ENCODE assay signal across 7 mouse cellular contexts in genomic region chr14:25707691-25708181, GRCm38 (mm10). TPM values are rescaled to one million over a fixed set of nuclear protein-coding genes. Genes with fewer than 3 reads are reported as not detected.
DNase-seq lines count a peak whose midpoint lies in the region; ATAC-seq and TF ChIP-seq lines count a peak whose summit lies in the region.

No protein-coding gene starts in this region.

- TF ChIP-seq CTCF in brain, embryonic 14.5 days (IDR thresholded peaks at IDR 0.05; ENCODE audit: borderline replicate concordance, extremely low read depth, insufficient read depth, insufficient read length): peak; percentile 71; the same call in 1 of the 2 replicates
- peak; percentile 95 for TF ChIP-seq CTCF in kidney, postnatal 0 days (IDR thresholded peaks at IDR 0.05; ENCODE audit: low read depth)

- peak overlapping the region; percentile 80 for H3K27ac ChIP-seq in kidney, postnatal 0 days
- peak overlapping the region; percentile 91 for H3K27ac ChIP-seq in lung, embryonic 16.5 days (ENCODE audit: low read length)
- H3K27ac ChIP-seq in stomach, embryonic 16.5 days (ENCODE audit: low read length): peak overlapping the region; percentile 72

- H3K4me2 ChIP-seq in kidney, postnatal 0 days (ENCODE audit: low read length): no peak overlapping the region
- no peak overlapping the region for H3K4me2 ChIP-seq in lung, embryonic 16.5 days (ENCODE audit: low read depth, low read length)
- H3K4me2 ChIP-seq in stomach, embryonic 16.5 days (ENCODE audit: low read depth, low read length): no peak overlapping the region

- H3K9me3 ChIP-seq in kidney, postnatal 0 days (replicated peaks; ENCODE audit: low read length): no peaks in the 10 kb centered on the region
- no peaks in the 10 kb centered on the region for H3K9me3 ChIP-seq in lung, embryonic 16.5 days (ENCODE audit: control insufficient read depth, low read length)
- no peaks in the 10 kb centered on the region for H3K9me3 ChIP-seq in stomach, embryonic 16.5 days (replicated peaks; ENCODE audit: control insufficient read depth, low read length)

- 38% methylated on average over 5 of the region's 5 CpGs for WGBS in kidney, postnatal 0 days
- 33% methylated on average over 5 of the region's 5 CpGs for WGBS in lung, embryonic 16.5 days
- WGBS in stomach, embryonic 16.5 days: 47% methylated on average over 5 of the region's 5 CpGs

- TF ChIP-seq POLR2A in brain, embryonic 14.5 days (IDR thresholded peaks at IDR 0.05; ENCODE audit: borderline replicate concordance, extremely low read depth, insufficient read depth, insufficient read length, poor library complexity, severe bottlenecking): no peak

- no peak overlapping the region for H3K9ac ChIP-seq in kidney, postnatal 0 days (ENCODE audit: low read depth, low read length)
- H3K9ac ChIP-seq in lung, embryonic 16.5 days (ENCODE audit: low read length): no peak overlapping the region
- H3K9ac ChIP-seq in stomach, embryonic 16.5 days (ENCODE audit: low read length): no peak overlapping the region

- H3K4me1 ChIP-seq in kidney, postnatal 0 days (replicated peaks; ENCODE audit: insufficient read depth, low read length): peaks cover 24% of the 10 kb centered on the region
- H3K4me1 ChIP-seq in lung, embryonic 16.5 days (replicated peaks; ENCODE audit: control insufficient read depth, insufficient read depth, low read length): peaks cover 47% of the 10 kb centered on the region
- peaks cover 38% of the 10 kb centered on the region for H3K4me1 ChIP-seq in stomach, embryonic 16.5 days (ENCODE audit: control insufficient read depth, insufficient read depth, low read length)

- H3K36me3 ChIP-seq in kidney, postnatal 0 days (ENCODE audit: insufficient read depth, low read length): no peaks in the 10 kb centered on the region
- H3K36me3 ChIP-seq in lung, embryonic 16.5 days (ENCODE audit: control insufficient read depth, insufficient read depth, low read length): no peaks in the 10 kb centered on the region
- H3K36me3 ChIP-seq in stomach, embryonic 16.5 days (ENCODE audit: control insufficient read depth, insufficient read depth, low read length): no peaks in the 10 kb centered on the region

- H3K4me3 ChIP-seq in kidney, postnatal 0 days (replicated peaks; ENCODE audit: low read depth, low read length): no peak overlapping the region
- H3K4me3 ChIP-seq in lung, embryonic 16.5 days (ENCODE audit: low read length): no peak overlapping the region
- H3K4me3 ChIP-seq in stomach, embryonic 16.5 days (replicated peaks; ENCODE audit: low read length): no peak overlapping the region

- DNase-seq in urinary bladder, postnatal 14 days (ENCODE audit: low spot score): peak; percentile 67
- DNase-seq in urinary bladder, postnatal 4 days (ENCODE audit: low spot score in 2 of 2): no peak
- peak; percentile 80 for DNase-seq in brain, embryonic 14.5 days (ENCODE audit: low read depth)
- DNase-seq in heart, adult 18-20 months: peak; percentile 77 to 83
- DNase-seq in kidney, postnatal 0 days (ENCODE audit: low spot score): peak; percentile 86

- ATAC-seq in kidney, postnatal 0 days (replicated peaks; ENCODE audit: low FRiP score, low read depth): peak; percentile 34; the same call in 1 of the 2 replicates
- ATAC-seq in lung, embryonic 16.5 days (ENCODE audit: low read depth): 0 out of 2 replicates have a peak, but pooled peaks have one; percentile 25
- ATAC-seq in stomach, embryonic 16.5 days (ENCODE audit: insufficient read depth, low FRiP score): no peak

- H3K27me3 ChIP-seq in kidney, postnatal 0 days (ENCODE audit: insufficient read depth, low read length): no peaks in the 10 kb centered on the region
- no peaks in the 10 kb centered on the region for H3K27me3 ChIP-seq in lung, embryonic 16.5 days (ENCODE audit: control insufficient read depth, insufficient read depth, low read depth, low read length)
- no peaks in the 10 kb centered on the region for H3K27me3 ChIP-seq in stomach, embryonic 16.5 days (ENCODE audit: control insufficient read depth, insufficient read depth, low read length)

RNA-seq across cellular contexts. Expression of gene Ppif, which starts 13.8 kb away (rescaled TPM):
- 59.5 and 71.6 TPM in 2 replicates for polyA plus RNA-seq in brain, embryonic 14.5 days (2012; rRNA removed)
- total RNA-seq in heart, adult 18-20 months (2021): 100 to 1,000 TPM; 287 to 306 TPM
- 56.5 and 61.2 TPM in 2 replicates for polyA plus RNA-seq in kidney, postnatal 0 days (2015; fragmentation: Nextera tagmentation; extraction: Ambion mirVana)
- 25.6 and 29.9 TPM in 2 replicates for polyA plus RNA-seq in lung, embryonic 16.5 days (2015; fragmentation: Nextera tagmentation; extraction: Ambion mirVana)
- 47.7 and 69.3 TPM in 2 replicates for polyA plus RNA-seq in stomach, embryonic 16.5 days (2015; fragmentation: Nextera tagmentation; extraction: Ambion mirVana)

Comparison
In these comparisons a context has a peak if more than half of its experiments do, and no peak if none do; other contexts are left out.
1. DNase-seq: peak in urinary bladder, postnatal 14 days (single experiment), brain, embryonic 14.5 days (single experiment), heart, adult 18-20 months (2 of 2) and kidney, postnatal 0 days (single experiment); none in urinary bladder, postnatal 4 days (0 of 2).
2. Peak in every context shown above with its lines, with median percentiles within 50 percentile points of each other: H3K27ac ChIP-seq.